Mouse (Mus musculus) liver, embryonic 12.5 days (tissue): ENCODE measurements around the gene Rasa4. TPM values are rescaled to one million over a fixed set of nuclear protein-coding genes. Genes with fewer than 3 reads are reported as not detected.
A peak's percentile ranks its signal among the peaks of the same experiment; 100 is the strongest.
"Not testable (repeated sequence)": the region's sequence is repeated elsewhere in the genome, so short reads cannot be mapped to it uniquely, and the experiment has no call there.

Experiments used
- ATAC-seq: fragments of 200-750 bp; cut with Nextera tagmentation; 2 replicates; pipeline ENCODE4 v1.8.0; 2017; ENCODE audit warnings: moderate number of reproducible peaks, mild to moderate bottlenecking, moderate library complexity
- H3K27ac ChIP-seq: fragments of 300-500 bp; sonication (generic); 2 replicates; pipeline ENCODE4 v1.5.1; 2016; ENCODE audit warnings: mild to moderate bottlenecking
- H3K27me3 ChIP-seq: fragments of 300-500 bp; sonication (generic); replicated peaks from 2 replicates; pipeline ENCODE4 v1.6.1; 2016; ENCODE audit warnings: mild to moderate bottlenecking, moderate library complexity
- H3K36me3 ChIP-seq: fragments of 300-500 bp; sonication (generic); 2 replicates; pipeline ENCODE4 v1.6.1; 2016; ENCODE audit warnings: mild to moderate bottlenecking, moderate library complexity
- H3K4me1 ChIP-seq: fragments of 300-500 bp; sonication (generic); 2 replicates; pipeline ENCODE4 v1.6.1; 2016
- H3K4me2 ChIP-seq: fragments of 300-500 bp; sonication (generic); 2 replicates; pipeline ENCODE4 v1.6.1; 2016; ENCODE audit warnings: mild to moderate bottlenecking, moderate library complexity
- H3K4me3 ChIP-seq: fragments of 300-500 bp; sonication (generic); 2 replicates; pipeline ENCODE4 v1.5.1; 2016; ENCODE audit warnings: mild to moderate bottlenecking, moderate library complexity
- H3K9ac ChIP-seq: fragments of 300-500 bp; sonication (generic); 2 replicates; pipeline ENCODE4 v1.6.1; 2016; ENCODE audit warnings: mild to moderate bottlenecking, moderate library complexity
- H3K9me3 ChIP-seq: fragments of 300-500 bp; sonication (generic); replicated peaks from 2 replicates; pipeline ENCODE4 v1.6.1; 2016; ENCODE audit warnings: mild to moderate bottlenecking, moderate library complexity
- WGBS: fragments of 180-500 bp; shearing (Covaris S2); methylation state at CpG from one replicate; pipeline ENCODE4 v1.1.7; 2016; ENCODE audit not compliant: insufficient replicate concordance; 5-methylcytosine and 5-hydroxymethylcytosine counted together
- polyA plus RNA-seq: library from polyadenylated mRNA; unstranded; fragments of >200 nt; fragmentation: Nextera tagmentation; extraction: Ambion mirVana; gene quantifications from 2 replicates; pipeline ENCODE4 v1.2.1, GENCODE M21; 2016

Rasa4 gene
- polyA plus RNA-seq: 1.5 and 1.6 TPM in 2 replicates

DNA sequence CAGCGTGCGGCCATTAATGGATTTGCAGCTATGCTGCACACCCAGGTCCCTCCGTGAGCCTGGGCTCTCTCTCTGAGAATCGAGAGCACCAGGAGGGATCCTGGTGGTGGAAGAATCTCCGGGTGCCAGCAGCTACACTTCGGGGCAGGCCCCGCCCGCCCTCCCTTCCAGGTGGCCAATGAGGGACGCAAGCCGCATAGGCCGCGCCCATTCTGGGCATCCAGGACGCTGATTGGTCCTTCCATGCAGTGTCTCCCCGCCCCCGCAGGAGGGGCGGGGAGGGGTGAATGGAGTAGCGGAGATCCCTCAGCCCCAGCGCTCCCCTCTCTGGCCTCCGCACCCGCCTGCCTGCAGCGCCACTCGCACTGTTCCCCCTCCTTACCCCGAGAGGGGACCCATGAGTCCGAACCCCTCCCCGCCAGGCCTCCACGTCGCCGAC lies at the start of gene Rasa4:
TSS of gene Rasa4 (plus strand) at position 248 of the 439 bp plus-strand sequence.
- Histone ChIP-seq H3K4me2 (peak within 1 kb of the TSS; percentile 86), H3K9me3 (no peaks in the 10 kb centered on the region), H3K27ac (no peak within 1 kb of the TSS), H3K4me1 (peaks cover 29% of the 10 kb centered on the region), H3K36me3 (no peaks in the 10 kb centered on the region), H3K9ac (peak within 1 kb of the TSS; percentile 39), H3K27me3 (peaks cover 42% of the 10 kb centered on the region), H3K4me3 (peak within 1 kb of the TSS; percentile 58)
- WGBS: 2% methylated on average over 25 of the region's 28 CpGs
- peak; percentile 96 for ATAC-seq

DNA sequence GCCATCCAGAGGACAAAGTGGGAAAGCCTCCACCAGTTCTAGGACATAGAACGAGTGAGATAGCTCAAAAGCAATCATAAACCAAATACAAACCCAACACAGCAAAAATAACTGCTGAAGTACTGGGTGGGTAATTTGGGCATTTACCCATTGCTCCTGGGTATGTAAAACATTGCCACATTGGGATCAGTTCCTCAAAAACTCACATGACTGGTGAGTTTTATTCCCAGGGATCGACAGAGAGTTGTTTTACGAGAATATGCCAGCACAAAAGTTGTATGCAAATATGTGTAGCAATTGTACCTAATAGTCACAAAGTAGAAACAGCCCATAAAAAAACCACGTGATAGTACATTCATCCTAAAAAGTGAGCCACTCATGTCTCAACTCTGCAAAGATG lies 48.8 kb upstream of the Rasa4 start:
- H3K4me3 ChIP-seq: no peak overlapping the region
- no peaks in the 10 kb centered on the region for H3K9me3 ChIP-seq
- peaks cover 30% of the 10 kb centered on the region for H3K36me3 ChIP-seq
- H3K4me2 ChIP-seq: no peak overlapping the region
- 52% methylated on average over 4 of the region's 4 CpGs for WGBS
- no peaks in the 10 kb centered on the region for H3K27me3 ChIP-seq
- ATAC-seq: no peak
- no peak overlapping the region for H3K27ac ChIP-seq
- H3K4me1 ChIP-seq: peaks cover 9% of the 10 kb centered on the region; the same call in 1 of the 2 replicates
- H3K9ac ChIP-seq: no peak overlapping the region

DNA sequence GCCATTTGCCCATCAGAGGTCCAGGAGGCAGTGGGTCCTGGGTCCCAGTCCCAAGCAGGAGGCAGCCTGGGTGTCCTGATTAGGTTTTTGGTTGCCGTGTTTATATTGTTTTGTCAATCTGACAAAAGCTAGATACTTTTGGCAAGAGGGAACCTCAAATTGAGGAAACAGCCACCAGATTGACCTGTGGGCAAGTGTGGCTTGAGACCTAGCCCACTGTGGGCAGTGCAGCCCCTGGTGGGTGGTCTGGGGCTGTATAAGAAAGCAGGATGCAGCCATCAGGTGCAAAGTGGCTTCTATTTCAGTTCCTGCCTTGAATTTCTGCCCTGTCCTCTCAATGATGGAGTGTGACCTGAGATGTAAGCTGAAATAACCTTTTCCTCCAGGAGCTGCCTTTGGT lies 48.4 kb upstream of the Rasa4 start:
- Histone ChIP-seq H3K27ac (no peak overlapping the region), H3K27me3 (no peaks in the 10 kb centered on the region), H3K4me2 (no peak overlapping the region), H3K4me1 (peaks cover 9% of the 10 kb centered on the region; the same call in 1 of the 2 replicates), H3K4me3 (no peak overlapping the region), H3K9me3 (no peaks in the 10 kb centered on the region), H3K36me3 (peaks cover 26% of the 10 kb centered on the region), H3K9ac (no peak overlapping the region)
- WGBS: 42% methylated on average over 1 of the region's 1 CpGs
- no peak for ATAC-seq

DNA sequence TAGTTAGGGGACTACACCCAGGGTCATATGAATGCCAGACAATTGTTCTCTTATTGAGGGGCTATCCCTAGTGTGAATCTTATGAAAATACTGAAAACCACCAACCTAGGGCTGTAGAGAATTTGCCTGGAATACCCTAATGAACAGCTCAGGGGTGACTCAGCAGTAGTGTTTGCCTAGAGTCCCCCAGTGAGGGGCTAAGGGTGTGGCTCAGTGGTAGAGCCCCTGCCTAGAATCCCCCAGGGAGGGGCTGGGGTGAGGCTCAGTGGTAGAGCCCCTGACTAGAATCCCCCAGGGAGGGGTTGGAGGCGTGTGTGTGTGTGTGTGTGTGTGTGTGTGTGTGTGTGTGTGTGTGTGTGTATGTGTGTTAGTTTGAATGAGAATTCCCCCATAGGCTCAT lies 47.0 kb upstream of the Rasa4 start:
- H3K9ac ChIP-seq: no peak overlapping the region
- H3K36me3 ChIP-seq: peaks cover 13% of the 10 kb centered on the region
- no peak for ATAC-seq
- no peaks in the 10 kb centered on the region for H3K27me3 ChIP-seq
- no peaks in the 10 kb centered on the region for H3K9me3 ChIP-seq
- H3K27ac ChIP-seq: no peak overlapping the region
- no peak overlapping the region for H3K4me3 ChIP-seq
- H3K4me2 ChIP-seq: no peak overlapping the region
- 43% methylated on average over 1 of the region's 1 CpGs for WGBS
- H3K4me1 ChIP-seq: peaks cover 17% of the 10 kb centered on the region

DNA sequence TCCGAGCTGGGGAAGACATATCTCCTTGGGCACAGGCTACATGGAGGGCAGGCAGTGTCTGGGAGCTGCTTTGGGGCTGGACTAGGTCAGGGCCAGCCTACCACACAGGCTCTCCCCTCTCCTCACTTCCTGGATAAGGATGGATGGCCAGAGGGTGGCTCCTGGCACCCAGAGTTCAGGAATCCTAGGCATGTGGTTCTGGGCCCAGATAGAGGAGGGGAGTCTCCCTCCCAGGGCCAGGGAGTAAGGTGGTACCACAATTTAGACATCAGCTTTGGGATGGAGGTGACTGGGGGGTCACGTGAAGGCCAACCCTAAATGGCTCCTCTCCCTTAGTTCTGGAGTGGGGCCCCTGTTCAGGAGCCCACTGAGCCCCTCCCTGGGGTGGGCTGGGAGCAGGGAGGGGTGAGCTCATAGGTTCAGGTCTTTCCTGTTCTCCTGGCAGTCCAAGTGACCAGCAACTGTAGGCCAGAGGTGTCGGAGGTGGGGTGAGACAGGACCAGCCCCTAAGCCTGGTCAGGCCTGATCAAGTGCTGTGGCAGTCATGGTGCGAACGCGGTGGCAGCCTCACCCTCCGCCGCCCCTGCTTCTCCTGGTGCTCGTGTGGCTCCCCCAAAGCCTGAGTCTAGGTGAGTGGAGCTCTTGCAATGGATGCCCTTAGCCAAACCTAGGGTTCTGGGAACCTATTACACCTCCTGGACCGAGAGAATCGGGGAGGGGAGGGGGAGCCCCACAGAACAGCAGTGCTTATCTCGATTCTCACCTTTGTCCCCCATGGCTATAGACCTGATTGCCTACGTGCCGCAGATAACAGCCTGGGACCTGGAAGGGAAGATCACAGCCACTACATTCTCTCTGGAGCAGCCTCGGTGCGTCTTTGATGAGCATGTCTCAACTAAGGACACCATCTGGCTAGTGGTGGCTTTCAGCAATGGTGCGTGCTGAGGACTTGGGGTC lies 45.2 kb upstream of the Rasa4 start, which contains the start of gene Upk3b:
TSS of gene Upk3b (plus strand) at position 239 of the 957 bp plus-strand sequence.
- Histone ChIP-seq H3K4me1 (peaks cover 17% of the 10 kb centered on the region), H3K9me3 (no peaks in the 10 kb centered on the region), H3K27me3 (no peaks in the 10 kb centered on the region), H3K4me2 (no peak within 1 kb of the TSS), H3K4me3 (no peak within 1 kb of the TSS), H3K36me3 (no peaks in the 10 kb centered on the region), H3K9ac (no peak within 1 kb of the TSS), H3K27ac (no peak within 1 kb of the TSS)
- ATAC-seq: no peak
- 42% methylated on average over 17 of the region's 17 CpGs for WGBS

DNA sequence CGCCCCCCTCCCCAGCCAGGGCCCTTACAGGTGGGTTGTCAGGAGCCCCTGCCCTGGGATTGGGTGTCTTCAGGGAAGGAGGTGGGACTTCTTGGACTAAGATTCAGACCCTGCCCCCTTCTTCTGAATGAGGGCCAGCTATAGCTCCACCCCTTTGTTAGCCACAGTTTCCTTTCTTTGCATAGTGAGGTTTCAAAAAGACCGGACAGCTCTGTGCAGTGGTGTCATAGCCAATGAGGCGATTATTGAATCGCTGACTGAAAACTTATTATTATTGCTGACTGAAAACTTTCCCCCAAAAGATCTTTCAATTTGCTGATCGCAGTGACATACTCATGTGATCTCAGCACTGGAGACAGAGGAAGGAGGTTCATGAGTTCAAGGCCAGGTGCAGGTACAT lies 43.5 kb upstream of the Rasa4 start:
- H3K36me3 ChIP-seq: no peaks in the 10 kb centered on the region
- ATAC-seq: peak; percentile 23; the same call in 1 of the 2 replicates
- H3K27me3 ChIP-seq: peaks cover 6% of the 10 kb centered on the region
- no peaks in the 10 kb centered on the region for H3K9me3 ChIP-seq
- H3K4me3 ChIP-seq: no peak overlapping the region
- H3K27ac ChIP-seq: no peak overlapping the region
- peaks cover 17% of the 10 kb centered on the region for H3K4me1 ChIP-seq
- WGBS: 23% methylated on average over 5 of the region's 5 CpGs
- H3K4me2 ChIP-seq: no peak overlapping the region
- H3K9ac ChIP-seq: no peak overlapping the region

DNA sequence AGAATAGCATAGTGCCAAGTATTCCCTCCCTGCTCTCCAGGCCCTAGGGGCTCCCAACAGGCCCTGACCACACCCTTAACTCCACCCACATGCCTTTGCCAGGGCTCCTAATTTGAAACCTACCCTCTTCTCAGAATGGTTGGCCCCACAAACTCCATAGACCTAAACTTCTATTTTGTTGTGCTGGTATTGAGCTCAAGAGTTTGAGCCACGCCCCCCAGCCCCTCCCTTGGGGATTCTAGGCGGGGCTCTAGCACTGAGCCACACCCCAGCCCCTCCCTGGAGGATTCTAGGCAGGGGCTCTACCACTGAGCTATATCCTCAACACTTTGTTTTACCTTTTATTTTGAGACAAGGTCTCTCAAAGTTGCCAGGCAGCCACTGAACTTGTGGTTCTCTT lies 42.5 kb upstream of the Rasa4 start:
- H3K4me1 ChIP-seq: peaks cover 17% of the 10 kb centered on the region
- no peak overlapping the region for H3K4me2 ChIP-seq
- H3K9me3 ChIP-seq: no peaks in the 10 kb centered on the region
- no peak overlapping the region for H3K9ac ChIP-seq
- no peak overlapping the region for H3K27ac ChIP-seq
- 30% methylated on average over 2 of the region's 2 CpGs for WGBS
- ATAC-seq: 0 out of 2 replicates have a peak, but pooled peaks have one; percentile 21
- H3K4me3 ChIP-seq: no peak overlapping the region
- H3K27me3 ChIP-seq: peaks cover 6% of the 10 kb centered on the region
- no peaks in the 10 kb centered on the region for H3K36me3 ChIP-seq

DNA sequence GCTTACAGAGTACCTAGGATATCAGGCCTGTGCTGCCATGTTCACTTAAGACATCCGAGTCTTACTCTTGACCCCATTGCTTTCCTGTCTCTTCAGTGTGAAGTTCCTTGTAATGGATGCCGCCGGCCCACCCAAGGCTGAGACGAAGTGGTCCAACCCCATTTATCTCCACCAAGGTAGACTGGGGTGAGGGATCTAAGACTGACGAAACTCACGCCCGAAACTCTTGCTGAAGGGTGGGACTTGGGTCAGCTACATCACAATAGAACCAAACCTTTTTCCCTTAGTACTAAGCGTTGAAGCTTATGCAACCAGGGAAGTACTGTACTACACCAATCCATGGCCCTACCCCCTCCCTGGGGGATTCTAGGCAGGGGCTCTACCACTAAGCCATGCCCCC lies 42.0 kb upstream of the Rasa4 start:
- H3K27me3 ChIP-seq: peaks cover 6% of the 10 kb centered on the region
- H3K4me3 ChIP-seq: no peak overlapping the region
- 87% methylated on average over 8 of the region's 8 CpGs for WGBS
- H3K4me1 ChIP-seq: peaks cover 17% of the 10 kb centered on the region
- H3K9me3 ChIP-seq: no peaks in the 10 kb centered on the region
- H3K36me3 ChIP-seq: no peaks in the 10 kb centered on the region
- no peak overlapping the region for H3K27ac ChIP-seq
- ATAC-seq: no peak
- H3K9ac ChIP-seq: no peak overlapping the region
- H3K4me2 ChIP-seq: no peak overlapping the region

DNA sequence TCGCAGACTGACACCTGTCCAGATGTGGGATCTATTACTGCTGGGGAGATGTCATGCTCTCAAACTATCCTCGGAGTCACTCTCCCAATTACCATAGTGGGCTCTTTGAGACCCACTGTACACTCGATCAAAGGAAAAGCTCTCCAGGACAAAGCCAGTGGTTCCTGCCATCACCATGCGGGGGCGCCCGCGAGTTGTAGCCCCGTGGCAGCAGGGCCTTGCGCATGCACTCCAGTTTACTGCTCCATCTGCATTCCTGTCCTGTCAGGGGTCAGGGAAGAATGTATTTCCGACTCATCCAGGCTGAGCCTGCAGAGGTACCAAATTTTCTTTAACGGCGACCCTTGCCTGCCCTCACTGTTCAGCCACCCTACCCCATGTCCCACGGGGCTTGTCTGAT lies 38.9 kb upstream of the Rasa4 start:
- Histone ChIP-seq H3K4me1 (peaks cover 9% of the 10 kb centered on the region), H3K4me3 (no peak overlapping the region), H3K27ac (no peak overlapping the region), H3K36me3 (no peaks in the 10 kb centered on the region), H3K27me3 (peaks cover 6% of the 10 kb centered on the region), H3K9ac (no peak overlapping the region), H3K4me2 (no peak overlapping the region), H3K9me3 (no peaks in the 10 kb centered on the region)
- WGBS: 55% methylated on average over 13 of the region's 13 CpGs
- no peak for ATAC-seq

DNA sequence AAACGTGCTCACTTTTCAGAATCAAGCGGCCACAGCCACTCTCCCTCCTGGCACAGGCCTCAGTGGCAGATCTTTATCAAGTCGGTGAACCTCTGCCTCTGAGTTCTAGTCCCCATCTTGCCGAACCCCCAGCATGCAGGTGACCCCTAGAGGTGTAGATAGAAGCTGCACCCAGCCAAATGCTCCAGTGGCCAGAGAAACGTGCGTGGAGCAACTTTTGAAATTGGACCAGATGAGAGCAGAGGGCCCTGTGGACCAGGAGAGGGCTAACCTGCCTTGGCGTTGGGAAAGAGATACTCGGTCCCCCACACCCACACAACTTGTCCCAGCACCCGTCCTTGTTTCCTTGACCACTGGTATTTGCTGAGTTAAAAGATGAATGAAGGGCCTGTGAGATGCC lies 38.3 kb upstream of the Rasa4 start:
- Histone ChIP-seq H3K27me3 (peaks cover 6% of the 10 kb centered on the region), H3K4me3 (no peak overlapping the region), H3K27ac (no peak overlapping the region), H3K4me1 (peaks cover 9% of the 10 kb centered on the region), H3K4me2 (no peak overlapping the region), H3K9me3 (no peaks in the 10 kb centered on the region), H3K36me3 (no peaks in the 10 kb centered on the region), H3K9ac (no peak overlapping the region)
- no peak for ATAC-seq
- 40% methylated on average over 9 of the region's 9 CpGs for WGBS

DNA sequence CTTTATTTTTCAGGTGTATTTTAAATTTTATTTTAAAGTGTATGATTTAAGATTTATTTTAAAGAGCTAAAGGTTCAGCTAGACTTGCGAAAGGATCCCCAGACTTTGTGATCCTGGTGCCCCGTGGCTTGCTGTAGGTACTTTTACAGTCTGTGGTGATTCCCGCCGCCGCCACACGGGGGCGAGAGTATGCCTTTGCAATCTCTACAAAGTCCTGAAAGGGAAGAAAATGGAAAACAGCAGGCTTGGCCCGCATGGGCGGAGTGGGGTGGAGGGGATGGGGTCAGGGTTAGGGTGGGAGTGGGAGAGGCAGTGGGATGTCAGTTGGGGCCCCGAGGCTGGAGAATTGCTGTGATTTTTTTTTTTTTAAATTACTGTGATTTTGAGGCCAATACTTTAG lies 37.7 kb upstream of the Rasa4 start:
- Histone ChIP-seq H3K9me3 (no peaks in the 10 kb centered on the region), H3K9ac (no peak overlapping the region), H3K27me3 (peaks cover 6% of the 10 kb centered on the region), H3K36me3 (no peaks in the 10 kb centered on the region), H3K4me2 (no peak overlapping the region), H3K4me3 (no peak overlapping the region), H3K4me1 (peaks cover 6% of the 10 kb centered on the region), H3K27ac (no peak overlapping the region)
- no peak for ATAC-seq
- 3% methylated on average over 10 of the region's 10 CpGs for WGBS

DNA sequence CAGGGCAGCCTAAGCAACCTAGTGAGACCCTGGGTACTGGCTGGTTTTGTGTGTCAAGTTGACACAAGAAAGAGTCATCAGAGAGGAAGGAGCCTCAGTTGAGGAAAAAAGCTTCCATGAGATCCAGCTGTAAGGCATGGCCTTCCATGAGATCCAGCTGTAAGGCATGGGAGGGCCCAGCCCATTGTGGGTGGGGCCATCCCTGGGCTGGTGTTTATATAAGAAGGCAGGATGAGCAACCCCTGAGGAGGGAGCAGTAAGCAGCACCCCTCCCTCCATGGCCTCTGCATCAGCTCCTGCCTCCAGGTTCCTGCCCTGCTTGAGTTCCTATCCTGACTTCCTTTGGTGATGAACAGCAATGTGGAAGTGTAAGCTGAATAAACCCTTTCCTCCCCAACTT lies 35.2 kb upstream of the Rasa4 start:
- H3K4me3 ChIP-seq, H3K9ac ChIP-seq, H3K27me3 ChIP-seq, ATAC-seq, H3K36me3 ChIP-seq, H3K9me3 ChIP-seq, H3K4me2 ChIP-seq, H3K27ac ChIP-seq, H3K4me1 ChIP-seq: not testable (repeated sequence)
